Mouse (Mus musculus): Measurements from ENCODE around the gene Glra2. TPM values are rescaled to one million over a fixed set of nuclear protein-coding genes. Genes with fewer than 3 reads are reported as not detected.

Gene Glra2
- not detected for polyA plus RNA-seq (2017; shearing (Covaris generic))

GRCm38 (mm10) chrX:165326939-165327698, at the start of gene Glra2:
TSS of gene Glra2 (minus strand) at chrX:165327393.

Measured in naive thymus-derived CD4-positive, alpha-beta T cell, adult 5 months (primary cell).